15 mouse cellular contexts compared by ENCODE assay signal in genomic region chr3:65117365-65117764, GRCm38 (mm10). TPM values are rescaled to one million over a fixed set of nuclear protein-coding genes. Genes with fewer than 3 reads are reported as not detected.
"Had no signal": no experiment of that assay in that cellular context is flagged by ENCODE, and none has a peak within 500 bp of the region (broad histone marks: within the 10 kb centered on the region; RNA-seq: fewer than 3 reads in every experiment).

No protein-coding gene starts in this region.

- H3K4me3 ChIP-seq: kidney, embryonic 15.5 days; limb, embryonic 15.5 days; liver, embryonic 13.5 days; lung, embryonic 15.5 days; midbrain, embryonic 13.5 days; neural tube, embryonic 12.5 days had no signal

- DNase-seq: kidney, adult 2 months; kidney, postnatal 14 days; liver, embryonic 13.5 days; liver, postnatal 0 days; lung, postnatal 14 days; thymus, postnatal 4 days had no signal

- H3K4me1 ChIP-seq: kidney, embryonic 15.5 days; liver, embryonic 13.5 days; lung, embryonic 15.5 days; midbrain, embryonic 13.5 days; neural tube, embryonic 12.5 days had no signal

- H3K27ac ChIP-seq: kidney, embryonic 15.5 days; limb, embryonic 15.5 days; liver, embryonic 13.5 days; lung, embryonic 15.5 days; macrophage; midbrain, embryonic 13.5 days; neural tube, embryonic 12.5 days; stomach, postnatal 0 days had no signal

- ATAC-seq: liver, postnatal 0 days; midbrain, embryonic 13.5 days had no signal

RNA-seq across cellular contexts. Expression of gene Kcnab1, which starts 8.2 kb away (rescaled TPM):
- total RNA-seq: megakaryocyte-erythroid progenitor cell, adult 5-6 weeks; monocyte, adult 5-6 weeks had no signal
